Mouse (Mus musculus): ENCODE data around the gene Relch. TPM values are rescaled to one million over a fixed set of nuclear protein-coding genes. Genes with fewer than 3 reads are reported as not detected.

Gene Relch
- polyA plus RNA-seq, 1 experiment from 2014 or later: 39.8 TPM

- Histone ChIP-seq H3K9me3 (replicated peaks) (no peaks in the 10 kb centered on the region), H3K4me1 (no peaks in the 10 kb centered on the region), H3K27ac (replicated peaks) (no peak overlapping the region), H3K9ac (replicated peaks) (no peak overlapping the region), H3K36me3 (no peaks in the 10 kb centered on the region), H3K4me3 (replicated peaks) (no peak overlapping the region), H3K27me3 (replicated peaks) (no peaks in the 10 kb centered on the region), H3K4me2 (no peak overlapping the region)
- no peak for ATAC-seq (ENCODE audit: low FRiP score)
Measured at GRCm38 (mm10) chr1:105801252-105801651, 137.6 kb downstream of the Relch start.

- H3K4me3 ChIP-seq (replicated peaks): no peak overlapping the region
- no peaks in the 10 kb centered on the region for H3K9me3 ChIP-seq (replicated peaks)
- ATAC-seq (ENCODE audit: low FRiP score): no peak
- H3K4me1 ChIP-seq: no peaks in the 10 kb centered on the region
- H3K36me3 ChIP-seq: no peaks in the 10 kb centered on the region
- no peak overlapping the region for H3K9ac ChIP-seq (replicated peaks)
- H3K27ac ChIP-seq (replicated peaks): no peak overlapping the region
- WGBS: 80% methylated on average over 6 of the region's 6 CpGs
- no peaks in the 10 kb centered on the region for H3K27me3 ChIP-seq (replicated peaks)
- no peak overlapping the region for H3K4me2 ChIP-seq
Measured at GRCm38 (mm10) chr1:105802941-105803340, 139.3 kb downstream of the Relch start.

GRCm38 (mm10) chr1:105804285-105804684 lies 140.6 kb downstream of the Relch start:
- H3K36me3 ChIP-seq: no peaks in the 10 kb centered on the region
- H3K27ac ChIP-seq (replicated peaks): no peak overlapping the region
- no peaks in the 10 kb centered on the region for H3K4me1 ChIP-seq
- ATAC-seq (ENCODE audit: low FRiP score): no peak
- no peak overlapping the region for H3K4me2 ChIP-seq
- no peak overlapping the region for H3K9ac ChIP-seq (replicated peaks)
- H3K9me3 ChIP-seq (replicated peaks): no peaks in the 10 kb centered on the region
- no peak overlapping the region for H3K4me3 ChIP-seq (replicated peaks)
- 78% methylated on average over 3 of the region's 3 CpGs for WGBS
- no peaks in the 10 kb centered on the region for H3K27me3 ChIP-seq (replicated peaks)

Other genes starting within 250 kb of the Relch start
- 9.1 and 9.4 TPM in 2 replicates for gene Pign, start 184 bp upstream of the Relch start, polyA plus RNA-seq (2015; fragmentation: Nextera tagmentation; extraction: Ambion mirVana)
- gene Tnfrsf11a, start 116.9 kb downstream of the Relch start, polyA plus RNA-seq (2015; fragmentation: Nextera tagmentation; extraction: Ambion mirVana): 0.95 and 2.4 TPM in 2 replicates

All from neural tube, embryonic 15.5 days (tissue).